Mouse (Mus musculus): ENCODE results near the gene 1810009A15Rik. TPM values are rescaled to one million over a fixed set of nuclear protein-coding genes. Genes with fewer than 3 reads are reported as not detected.
"Not testable (repeated sequence)": the region's sequence is repeated elsewhere in the genome, so short reads cannot be mapped to it uniquely, and the experiment has no call there.

The 1810009A15Rik gene
- polyA plus RNA-seq, 1 experiment from 2014 or later: 111 TPM

DNA sequence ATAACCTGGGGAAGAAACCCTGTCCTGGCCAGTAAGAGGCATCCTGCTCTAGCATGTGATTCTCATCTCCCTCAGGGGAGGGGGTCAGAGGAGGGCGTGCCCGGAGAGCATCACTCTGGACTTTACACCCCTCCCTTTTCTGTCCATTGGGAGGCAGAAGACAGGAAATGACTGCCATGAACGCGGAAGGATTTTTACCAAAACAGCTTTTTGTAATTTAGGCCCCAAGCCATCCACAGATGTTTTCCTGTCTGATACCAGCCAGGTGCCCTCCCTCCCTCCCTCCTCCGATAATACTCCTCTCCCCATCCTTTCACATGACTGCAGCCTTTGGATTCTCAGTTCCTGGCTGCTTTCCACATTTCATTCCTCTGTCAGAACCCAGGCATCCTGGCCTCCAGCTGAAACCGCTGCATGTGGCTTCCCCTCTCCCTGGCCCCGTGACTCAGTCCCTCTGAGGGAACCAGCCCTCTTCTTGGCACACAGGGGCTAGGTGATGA lies 38.2 kb upstream of the 1810009A15Rik start, which contains the start of gene Lrrn4cl:
Gene Lrrn4cl (plus strand): TSS at position 367 of the 500 bp plus-strand sequence.
- Histone ChIP-seq H3K4me1 (ENCODE audit: control insufficient read depth, insufficient read depth, low read length) (peaks cover 4% of the 10 kb centered on the region), H3K36me3 (replicated peaks; ENCODE audit: control insufficient read depth, insufficient read depth, low read depth, low read length) (no peaks in the 10 kb centered on the region), H3K4me2 (ENCODE audit: low read depth, low read length) (no peak within 1 kb of the TSS), H3K4me3 (ENCODE audit: low read depth, low read length) (no peak within 1 kb of the TSS), H3K9me3 (replicated peaks; ENCODE audit: control insufficient read depth, low read length) (no peaks in the 10 kb centered on the region), H3K27ac (replicated peaks; ENCODE audit: low read depth, low read length) (0 out of 2 replicates have a peak within 1 kb of the TSS, but pooled peaks have one; percentile 8), H3K27me3 (ENCODE audit: control insufficient read depth, insufficient read depth, low read length) (no peaks in the 10 kb centered on the region), H3K9ac (replicated peaks; ENCODE audit: low read length) (peak within 1 kb of the TSS; percentile 22; the same call in 1 of the 2 replicates)
- DNase-seq (ENCODE audit: low spot score) (peak; percentile 55), ATAC-seq (replicated peaks; ENCODE audit: insufficient number of reproducible peaks, low FRiP score, low TSS enrichment, low read depth) (no peak)
- WGBS: 16% methylated on average over 7 of the region's 7 CpGs

DNA sequence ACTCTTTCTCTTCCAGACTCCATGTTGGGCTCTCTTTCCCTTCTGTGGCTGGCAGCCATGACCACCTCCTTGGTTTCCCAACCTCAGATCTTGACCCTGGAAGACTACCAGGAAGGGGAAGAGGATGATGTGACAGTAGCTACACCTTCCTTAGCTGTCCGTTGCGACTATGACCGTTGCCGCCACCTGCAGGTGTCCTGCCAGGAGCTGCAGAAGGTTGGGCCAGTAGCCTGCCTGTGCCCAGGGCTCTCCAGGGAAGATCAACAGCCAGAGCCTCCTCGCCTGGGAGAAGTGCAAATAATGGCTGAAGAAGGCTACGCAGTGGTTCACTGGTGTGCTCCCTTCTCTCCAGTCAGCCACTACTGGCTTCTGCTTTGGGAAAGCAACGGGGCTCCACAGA lies 37.0 kb upstream of the 1810009A15Rik start:
- no peak overlapping the region for H3K4me3 ChIP-seq (ENCODE audit: low read depth, low read length)
- ATAC-seq (replicated peaks; ENCODE audit: insufficient number of reproducible peaks, low FRiP score, low TSS enrichment, low read depth): no peak
- H3K27ac ChIP-seq (replicated peaks; ENCODE audit: low read depth, low read length): no peak overlapping the region
- H3K9ac ChIP-seq (replicated peaks; ENCODE audit: low read length): no peak overlapping the region; the same call in 1 of the 2 replicates
- WGBS: 55% methylated on average over 7 of the region's 7 CpGs
- H3K9me3 ChIP-seq (replicated peaks; ENCODE audit: control insufficient read depth, low read length): no peaks in the 10 kb centered on the region
- no peak overlapping the region for H3K4me2 ChIP-seq (ENCODE audit: low read depth, low read length)
- peaks cover 4% of the 10 kb centered on the region for H3K4me1 ChIP-seq (ENCODE audit: control insufficient read depth, insufficient read depth, low read length)
- no peaks in the 10 kb centered on the region for H3K27me3 ChIP-seq (ENCODE audit: control insufficient read depth, insufficient read depth, low read length)
- no peak for DNase-seq (ENCODE audit: low spot score)
- H3K36me3 ChIP-seq (replicated peaks; ENCODE audit: control insufficient read depth, insufficient read depth, low read depth, low read length): no peaks in the 10 kb centered on the region

DNA sequence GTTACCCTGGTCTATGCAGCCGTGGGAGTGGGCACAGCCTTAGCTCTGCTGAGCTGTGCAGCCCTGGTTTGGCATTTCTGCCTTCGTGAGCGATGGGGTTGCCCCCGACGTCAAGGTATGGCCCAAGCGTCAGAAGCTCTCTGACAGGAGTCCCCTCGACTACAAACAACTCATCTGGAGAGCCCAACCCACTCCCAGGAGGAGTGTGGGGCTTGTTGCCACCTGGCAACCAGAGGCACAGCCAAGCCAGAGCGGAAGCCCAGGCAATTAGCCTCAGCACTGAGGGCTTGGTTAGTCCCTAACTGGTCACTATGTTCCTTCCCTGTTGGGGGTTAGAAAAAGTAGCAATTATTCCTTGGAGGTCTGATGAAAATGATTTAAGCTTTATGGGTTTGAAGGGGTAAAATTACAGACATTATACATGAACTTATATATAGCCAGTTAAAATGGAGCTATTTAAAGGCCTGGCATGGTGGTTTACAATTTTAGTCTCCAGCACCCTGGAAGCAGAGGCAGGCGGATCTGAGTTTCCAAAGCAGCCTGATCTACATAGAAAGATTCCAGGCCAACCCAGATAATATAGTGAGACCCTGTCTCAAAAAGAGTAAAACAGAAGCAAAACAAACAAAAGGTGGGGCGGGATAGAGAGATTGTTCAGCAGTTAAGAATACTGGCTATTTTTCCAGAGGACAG lies 36.3 kb upstream of the 1810009A15Rik start:
- DNase-seq (ENCODE audit: low spot score) (no peak), ATAC-seq (replicated peaks; ENCODE audit: insufficient number of reproducible peaks, low FRiP score, low TSS enrichment, low read depth) (no peak)
- Histone ChIP-seq H3K4me1 (ENCODE audit: control insufficient read depth, insufficient read depth, low read length) (peaks cover 4% of the 10 kb centered on the region), H3K27ac (replicated peaks; ENCODE audit: low read depth, low read length) (no peak overlapping the region), H3K9me3 (replicated peaks; ENCODE audit: control insufficient read depth, low read length) (no peaks in the 10 kb centered on the region), H3K4me3 (ENCODE audit: low read depth, low read length) (no peak overlapping the region), H3K4me2 (ENCODE audit: low read depth, low read length) (no peak overlapping the region), H3K36me3 (replicated peaks; ENCODE audit: control insufficient read depth, insufficient read depth, low read depth, low read length) (no peaks in the 10 kb centered on the region), H3K27me3 (ENCODE audit: control insufficient read depth, insufficient read depth, low read length) (no peaks in the 10 kb centered on the region), H3K9ac (replicated peaks; ENCODE audit: low read length) (peak overlapping the region; percentile 9; the same call in 1 of the 2 replicates)
- 60% methylated on average over 10 of the region's 10 CpGs for WGBS

DNA sequence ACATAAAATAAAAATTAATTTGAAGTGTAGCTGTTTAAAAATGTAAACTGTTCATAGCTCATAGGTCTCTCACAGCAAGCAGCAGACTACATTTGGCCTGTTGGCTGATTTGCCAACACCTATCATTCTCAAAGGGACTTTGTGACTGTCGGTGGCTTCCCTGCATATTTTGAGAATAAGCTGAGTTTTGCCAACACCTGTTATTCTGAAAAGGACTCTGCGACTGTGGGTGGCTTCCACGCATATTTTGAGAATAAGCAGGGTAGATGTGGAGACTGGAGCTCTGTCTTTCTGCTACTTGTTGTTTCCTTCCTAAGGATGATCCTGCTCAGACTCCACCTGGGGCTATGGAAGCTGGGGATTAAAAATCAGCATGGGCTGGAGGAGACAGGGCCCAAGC lies 35.5 kb upstream of the 1810009A15Rik start:
- ATAC-seq (replicated peaks; ENCODE audit: insufficient number of reproducible peaks, low FRiP score, low TSS enrichment, low read depth): no peak

DNA sequence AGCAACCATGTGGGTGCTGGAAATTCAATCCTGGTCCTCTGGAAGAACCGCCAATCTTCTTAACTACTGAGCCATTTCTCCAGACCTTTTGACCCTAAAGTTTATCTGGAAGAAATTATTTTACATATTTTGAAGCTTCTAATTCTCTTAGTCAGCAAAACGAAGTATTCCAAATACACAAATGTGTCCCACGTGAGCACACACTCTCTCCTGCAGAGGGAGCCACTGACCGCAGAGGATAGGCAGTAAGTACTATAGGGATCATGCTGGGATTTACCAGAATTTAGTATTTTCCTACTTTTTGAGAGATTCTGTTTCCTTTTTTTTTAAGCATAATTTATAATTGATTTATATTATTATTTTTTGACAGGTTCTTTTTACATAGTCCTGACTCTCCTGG lies 31.0 kb upstream of the 1810009A15Rik start:
- Histone ChIP-seq H3K27me3 (ENCODE audit: control insufficient read depth, insufficient read depth, low read length) (no peaks in the 10 kb centered on the region), H3K9me3 (replicated peaks; ENCODE audit: control insufficient read depth, low read length) (no peaks in the 10 kb centered on the region), H3K36me3 (replicated peaks; ENCODE audit: control insufficient read depth, insufficient read depth, low read depth, low read length) (no peaks in the 10 kb centered on the region), H3K9ac (replicated peaks; ENCODE audit: low read length) (no peak overlapping the region), H3K27ac (replicated peaks; ENCODE audit: low read depth, low read length) (no peak overlapping the region), H3K4me1 (ENCODE audit: control insufficient read depth, insufficient read depth, low read length) (no peaks in the 10 kb centered on the region), H3K4me2 (ENCODE audit: low read depth, low read length) (no peak overlapping the region), H3K4me3 (ENCODE audit: low read depth, low read length) (no peak overlapping the region)
- no peak for ATAC-seq (replicated peaks; ENCODE audit: insufficient number of reproducible peaks, low FRiP score, low TSS enrichment, low read depth)
- 37% methylated on average over 4 of the region's 4 CpGs for WGBS
- peak; percentile 64 for DNase-seq (ENCODE audit: low spot score)

More for the DNA sequence above, 35.5 kb upstream of the 1810009A15Rik start:
- H3K9ac ChIP-seq (replicated peaks; ENCODE audit: low read length): no peak overlapping the region
- H3K4me3 ChIP-seq (ENCODE audit: low read depth, low read length): no peak overlapping the region
- H3K4me1 ChIP-seq (ENCODE audit: control insufficient read depth, insufficient read depth, low read length): peaks cover 4% of the 10 kb centered on the region
- no peak overlapping the region for H3K4me2 ChIP-seq (ENCODE audit: low read depth, low read length)
- no peaks in the 10 kb centered on the region for H3K27me3 ChIP-seq (ENCODE audit: control insufficient read depth, insufficient read depth, low read length)
- H3K27ac ChIP-seq (replicated peaks; ENCODE audit: low read depth, low read length): no peak overlapping the region
- H3K9me3 ChIP-seq (replicated peaks; ENCODE audit: control insufficient read depth, low read length): no peaks in the 10 kb centered on the region
- no peaks in the 10 kb centered on the region for H3K36me3 ChIP-seq (replicated peaks; ENCODE audit: control insufficient read depth, insufficient read depth, low read depth, low read length)
- DNase-seq (ENCODE audit: low spot score): no peak
- WGBS: 79% methylated on average over 3 of the region's 3 CpGs

DNA sequence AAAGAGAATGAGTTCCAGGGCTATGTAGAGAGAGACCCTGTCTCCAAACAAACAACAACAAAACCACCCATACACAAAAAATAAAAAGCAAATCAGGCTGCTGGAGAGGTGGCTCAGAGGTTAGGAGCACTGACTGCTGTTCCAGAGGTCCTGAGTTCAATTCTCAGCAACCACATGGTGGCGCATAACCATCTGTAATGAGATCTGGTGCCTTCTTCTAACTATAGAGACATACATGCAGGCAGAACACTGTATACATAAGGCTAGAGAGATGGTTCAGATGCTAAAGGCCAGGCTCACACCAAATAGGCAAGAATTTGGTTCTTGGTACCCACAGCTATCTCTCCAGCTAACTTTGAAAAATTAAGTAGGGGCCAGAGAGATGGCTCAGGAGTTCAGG lies 29.6 kb upstream of the 1810009A15Rik start:
- WGBS: 30% methylated on average over 1 of the region's 1 CpGs
- H3K9me3 ChIP-seq (replicated peaks; ENCODE audit: control insufficient read depth, low read length): no peaks in the 10 kb centered on the region
- no peaks in the 10 kb centered on the region for H3K36me3 ChIP-seq (replicated peaks; ENCODE audit: control insufficient read depth, insufficient read depth, low read depth, low read length)
- H3K27ac ChIP-seq (replicated peaks; ENCODE audit: low read depth, low read length): no peak overlapping the region
- no peak overlapping the region for H3K4me2 ChIP-seq (ENCODE audit: low read depth, low read length)
- no peak overlapping the region for H3K4me3 ChIP-seq (ENCODE audit: low read depth, low read length)
- H3K4me1 ChIP-seq (ENCODE audit: control insufficient read depth, insufficient read depth, low read length): no peaks in the 10 kb centered on the region
- no peaks in the 10 kb centered on the region for H3K27me3 ChIP-seq (ENCODE audit: control insufficient read depth, insufficient read depth, low read length)
- no peak overlapping the region for H3K9ac ChIP-seq (replicated peaks; ENCODE audit: low read length)
- no peak for DNase-seq (ENCODE audit: low spot score)
- ATAC-seq (replicated peaks; ENCODE audit: insufficient number of reproducible peaks, low FRiP score, low TSS enrichment, low read depth): no peak

DNA sequence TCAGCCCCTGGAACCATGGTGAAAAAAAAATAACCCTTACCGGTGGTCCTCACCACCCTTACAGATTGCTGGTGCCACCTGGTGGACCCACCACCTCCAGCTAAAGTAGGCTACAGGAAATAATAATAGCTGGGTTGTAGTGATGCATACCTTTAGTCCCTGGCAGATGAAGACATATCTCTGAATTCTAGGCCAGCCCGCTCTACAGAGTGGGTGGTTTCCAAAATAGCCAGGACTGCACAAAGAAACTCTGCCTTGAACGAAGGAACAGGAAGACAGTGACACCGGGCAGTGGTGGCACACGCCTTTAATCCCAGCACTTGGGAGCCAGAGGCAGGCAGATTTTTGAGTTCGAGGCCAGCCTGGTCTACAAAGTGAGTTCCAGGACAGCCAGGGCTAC lies 24.4 kb upstream of the 1810009A15Rik start:
- Histone ChIP-seq H3K4me1 (ENCODE audit: control insufficient read depth, insufficient read depth, low read length) (no peaks in the 10 kb centered on the region), H3K9me3 (replicated peaks; ENCODE audit: control insufficient read depth, low read length) (no peaks in the 10 kb centered on the region), H3K4me2 (ENCODE audit: low read depth, low read length) (no peak overlapping the region), H3K27me3 (ENCODE audit: control insufficient read depth, insufficient read depth, low read length) (no peaks in the 10 kb centered on the region), H3K4me3 (ENCODE audit: low read depth, low read length) (no peak overlapping the region), H3K9ac (replicated peaks; ENCODE audit: low read length) (no peak overlapping the region), H3K27ac (replicated peaks; ENCODE audit: low read depth, low read length) (no peak overlapping the region), H3K36me3 (replicated peaks; ENCODE audit: control insufficient read depth, insufficient read depth, low read depth, low read length) (no peaks in the 10 kb centered on the region)
- WGBS: 84% methylated on average over 6 of the region's 6 CpGs
- DNase-seq (ENCODE audit: low spot score) (no peak), ATAC-seq (replicated peaks; ENCODE audit: insufficient number of reproducible peaks, low FRiP score, low TSS enrichment, low read depth) (no peak)

DNA sequence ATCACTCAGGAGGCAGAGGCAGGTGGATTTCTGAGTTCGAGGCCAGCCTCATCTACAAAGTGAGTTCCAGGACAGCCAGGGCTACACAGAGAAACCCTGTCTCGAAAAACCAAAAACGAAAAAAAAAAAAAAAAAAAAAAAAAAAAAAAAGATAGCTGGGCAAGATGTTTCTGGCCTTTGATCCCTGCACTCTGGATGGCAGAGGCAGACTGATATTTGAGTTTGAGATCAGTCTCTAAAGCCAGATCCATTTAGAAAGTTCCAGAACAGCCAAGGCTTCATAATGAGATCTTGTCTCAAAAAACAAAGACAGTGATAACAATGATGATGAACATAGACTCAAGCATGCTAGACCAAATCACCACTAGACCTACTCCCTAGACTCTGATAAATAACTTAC lies 18.3 kb upstream of the 1810009A15Rik start:
- H3K27me3 ChIP-seq (ENCODE audit: control insufficient read depth, insufficient read depth, low read length); H3K36me3 ChIP-seq (replicated peaks; ENCODE audit: control insufficient read depth, insufficient read depth, low read depth, low read length); H3K27ac ChIP-seq (replicated peaks; ENCODE audit: low read depth, low read length); ATAC-seq (replicated peaks; ENCODE audit: insufficient number of reproducible peaks, low FRiP score, low TSS enrichment, low read depth); DNase-seq (ENCODE audit: low spot score); H3K4me1 ChIP-seq (ENCODE audit: control insufficient read depth, insufficient read depth, low read length); H3K9ac ChIP-seq (replicated peaks; ENCODE audit: low read length); H3K9me3 ChIP-seq (replicated peaks; ENCODE audit: control insufficient read depth, low read length); H3K4me2 ChIP-seq (ENCODE audit: low read depth, low read length); H3K4me3 ChIP-seq (ENCODE audit: low read depth, low read length): not testable (repeated sequence)
- 76% methylated on average over 3 of the region's 3 CpGs for WGBS

Measured in embryonic facial prominence, embryonic 11.5 days (tissue).